In the genomic region with DNA sequence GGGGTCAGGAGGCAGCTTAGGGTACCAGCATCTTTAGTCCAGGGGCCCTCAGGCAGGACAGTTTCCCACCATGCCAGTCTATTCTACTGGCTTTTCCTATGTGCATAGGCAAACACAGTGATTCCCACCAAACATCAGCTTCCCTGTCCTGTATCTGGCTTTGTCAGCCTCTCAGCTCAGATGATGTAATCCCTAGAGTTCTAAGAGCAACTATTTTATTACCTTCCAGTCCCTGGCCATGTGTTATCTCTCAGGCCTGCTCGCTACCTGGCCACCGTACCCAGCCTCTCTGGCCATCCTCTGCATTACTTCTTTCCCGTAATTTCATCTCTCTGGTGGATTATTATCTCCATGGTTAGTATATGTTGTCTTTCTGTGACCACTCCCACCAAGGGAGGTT, we compare ENCODE assay signal across 28 mouse cellular contexts. TPM values are rescaled to one million over a fixed set of nuclear protein-coding genes. Genes with fewer than 3 reads are reported as not detected.
"Had no signal": no experiment of that assay in that cellular context is flagged by ENCODE, and none has a peak within 500 bp of the region (broad histone marks: within the 10 kb centered on the region; RNA-seq: fewer than 3 reads in every experiment).

No protein-coding gene starts in this region.

- DNase-seq: liver, postnatal 0 days; lung, adult 2 months; lung, postnatal 14 days; lung, postnatal 36 days; retina, postnatal 1 day; right cerebral cortex, adult 18-20 months; right cerebral cortex, postnatal 25 days; right cerebral cortex, postnatal 4 days; spleen, adult 18-20 months; thymus, adult 18-20 months; thymus, postnatal 14 days; thymus, postnatal 36 days had no signal

- H3K9me3 ChIP-seq: lung, embryonic 15.5 days; megakaryocyte, embryonic 14.5 days; midbrain, embryonic 13.5 days; midbrain, embryonic 15.5 days; neural tube, embryonic 13.5 days; neural tube, embryonic 15.5 days had no signal

- H3K36me3 ChIP-seq: lung, embryonic 15.5 days; midbrain, embryonic 15.5 days; neural tube, embryonic 13.5 days had no signal

- H3K27ac ChIP-seq: lung, embryonic 15.5 days; macrophage; midbrain, embryonic 13.5 days; midbrain, embryonic 15.5 days; neural tube, embryonic 13.5 days; neural tube, embryonic 15.5 days had no signal

- ATAC-seq: liver, postnatal 0 days; lung, postnatal 0 days; midbrain, embryonic 13.5 days; midbrain, embryonic 15.5 days had no signal

- H3K4me2 ChIP-seq: lung, embryonic 15.5 days; midbrain, embryonic 11.5 days; midbrain, embryonic 13.5 days; midbrain, embryonic 15.5 days; neural tube, embryonic 13.5 days; neural tube, embryonic 15.5 days had no signal

- H3K27me3 ChIP-seq: lung, embryonic 15.5 days; midbrain, embryonic 13.5 days; midbrain, embryonic 15.5 days; neural tube, embryonic 13.5 days; neural tube, embryonic 15.5 days had no signal

- H3K4me3 ChIP-seq: lung, embryonic 15.5 days; megakaryocyte, embryonic 14.5 days; midbrain, embryonic 13.5 days; midbrain, embryonic 15.5 days; neural tube, embryonic 13.5 days; neural tube, embryonic 15.5 days had no signal

- H3K4me1 ChIP-seq: lung, embryonic 15.5 days had no signal

- H3K9ac ChIP-seq: liver, postnatal 0 days; lung, embryonic 15.5 days; midbrain, embryonic 13.5 days; midbrain, embryonic 15.5 days; neural tube, embryonic 13.5 days; neural tube, embryonic 15.5 days had no signal

RNA-seq across cellular contexts. Expression of a gene that starts 38.6 kb away (rescaled TPM):
- total RNA-seq: megakaryocyte progenitor cell, adult 5-6 weeks; midbrain, postnatal 0 days had no signal
- polyA plus RNA-seq: liver, postnatal 0 days; lung, adult 2 months; lung, embryonic 15.5 days; lung, postnatal 0 days; macrophage; midbrain, embryonic 11.5 days; midbrain, embryonic 13.5 days; midbrain, embryonic 15.5 days; midbrain, postnatal 0 days; neural tube, embryonic 11.5 days; neural tube, embryonic 13.5 days; neural tube, embryonic 15.5 days; small intestine, adult 2 months; stomach, embryonic 14.5 days; stomach, embryonic 16.5 days; thymus, postnatal 0 days had no signal
